Comparison of ENCODE assay signal across 31 mouse cellular contexts in genomic region chr3:38209081-38209480, GRCm38 (mm10).
"Had no signal": no experiment of that assay in that cellular context is flagged by ENCODE, and none has a peak within 500 bp of the region (broad histone marks: within the 10 kb centered on the region; RNA-seq: fewer than 3 reads in every experiment).

No protein-coding gene starts in this region.

- H3K4me2 ChIP-seq: limb, embryonic 12.5 days; limb, embryonic 13.5 days; limb, embryonic 15.5 days; liver, embryonic 11.5 days; liver, embryonic 12.5 days; liver, embryonic 13.5 days; liver, embryonic 15.5 days; lung, embryonic 14.5 days; lung, embryonic 15.5 days; midbrain, embryonic 11.5 days; midbrain, embryonic 12.5 days; midbrain, embryonic 13.5 days; midbrain, embryonic 15.5 days; neural tube, embryonic 12.5 days had no signal

- DNase-seq: left cerebral cortex, postnatal 4 days; liver; liver, embryonic 13.5 days; liver, postnatal 0 days; lung, adult 18-20 months; lung, adult 2 months; lung, embryonic 14.5 days; lung, postnatal 10 days; lung, postnatal 14 days; lung, postnatal 36 days; lung, postnatal 4 days; midbrain, embryonic 14.5 days had no signal

- H3K9me3 ChIP-seq: limb, embryonic 10.5 days; limb, embryonic 12.5 days; limb, embryonic 13.5 days; limb, embryonic 15.5 days; liver, embryonic 12.5 days; liver, embryonic 13.5 days; liver, embryonic 15.5 days; lung, embryonic 15.5 days; megakaryocyte, embryonic 14.5 days; midbrain, embryonic 10.5 days; midbrain, embryonic 12.5 days; midbrain, embryonic 13.5 days; midbrain, embryonic 15.5 days; neural tube, embryonic 12.5 days had no signal

- H3K27me3 ChIP-seq: limb, embryonic 12.5 days; limb, embryonic 13.5 days; limb, embryonic 15.5 days; liver, embryonic 12.5 days; liver, embryonic 13.5 days; liver, embryonic 15.5 days; lung, embryonic 15.5 days; neural tube, embryonic 12.5 days had no signal

- H3K4me1 ChIP-seq: limb, embryonic 10.5 days; limb, embryonic 15.5 days; liver, embryonic 12.5 days; liver, embryonic 13.5 days; liver, embryonic 15.5 days; lung, embryonic 15.5 days; midbrain, embryonic 15.5 days; neural tube, embryonic 12.5 days had no signal

- H3K4me3 ChIP-seq: limb, embryonic 10.5 days; limb, embryonic 12.5 days; limb, embryonic 13.5 days; limb, embryonic 15.5 days; liver, embryonic 12.5 days; liver, embryonic 13.5 days; liver, embryonic 15.5 days; lung, embryonic 15.5 days; megakaryocyte, embryonic 14.5 days; midbrain, embryonic 10.5 days; midbrain, embryonic 12.5 days; midbrain, embryonic 13.5 days; midbrain, embryonic 15.5 days; myocyte; neural tube, embryonic 12.5 days had no signal

- ATAC-seq: liver, embryonic 12.5 days; liver, postnatal 0 days; midbrain, embryonic 13.5 days; midbrain, embryonic 15.5 days; midbrain, embryonic 16.5 days had no signal

- H3K27ac ChIP-seq: limb, embryonic 10.5 days; limb, embryonic 12.5 days; limb, embryonic 13.5 days; limb, embryonic 15.5 days; liver, embryonic 12.5 days; liver, embryonic 13.5 days; liver, embryonic 14.5 days; liver, embryonic 15.5 days; lung, embryonic 15.5 days; macrophage; midbrain, embryonic 10.5 days; midbrain, embryonic 12.5 days; midbrain, embryonic 13.5 days; midbrain, embryonic 15.5 days; neural tube, embryonic 12.5 days had no signal

- H3K9ac ChIP-seq: limb, embryonic 12.5 days; limb, embryonic 13.5 days; limb, embryonic 15.5 days; liver, embryonic 12.5 days; liver, embryonic 13.5 days; liver, embryonic 14.5 days; liver, embryonic 15.5 days; liver, postnatal 0 days; lung, embryonic 14.5 days; lung, embryonic 15.5 days; midbrain, embryonic 12.5 days; midbrain, embryonic 13.5 days; midbrain, embryonic 15.5 days; neural tube, embryonic 12.5 days had no signal

- H3K36me3 ChIP-seq: limb, embryonic 10.5 days; limb, embryonic 12.5 days; limb, embryonic 13.5 days; limb, embryonic 15.5 days; liver, embryonic 12.5 days; liver, embryonic 13.5 days; liver, embryonic 15.5 days; lung, embryonic 15.5 days; midbrain, embryonic 10.5 days; midbrain, embryonic 12.5 days; midbrain, embryonic 13.5 days; midbrain, embryonic 15.5 days; neural tube, embryonic 12.5 days had no signal
